Mouse (Mus musculus) liver, adult 2 months (tissue): Measurements from ENCODE around the gene Gm11596. TPM values are rescaled to one million over a fixed set of nuclear protein-coding genes. Genes with fewer than 3 reads are reported as not detected.
"Not testable (repeated sequence)": the region's sequence is repeated elsewhere in the genome, so short reads cannot be mapped to it uniquely, and the experiment has no call there.

Experiments used
- DNase-seq: peaks from one replicate; pipeline ENCODE4 v3.0.0-alpha.2; 2011; ENCODE audit warnings: low read depth, low spot score; ENCODE audit errors: extremely low read depth
- H3K27ac ChIP-seq: fragments of 200-500 bp; replicated peaks from 2 replicates; pipeline ENCODE4 v1.5.1; 2012; ENCODE audit warnings: low read depth, mild to moderate bottlenecking, control low read depth, inconsistent platforms, low read length; ENCODE audit not compliant: insufficient read depth
- H3K27me3 ChIP-seq: fragments of 200-500 bp; 2 replicates; pipeline ENCODE4 v1.6.1; 2012; ENCODE audit warnings: mild to moderate bottlenecking, moderate library complexity, low read length, inconsistent platforms; ENCODE audit not compliant: control insufficient read depth, insufficient read depth
- H3K36me3 ChIP-seq: fragments of 200-500 bp; 2 replicates; pipeline ENCODE4 v1.6.1; 2012; ENCODE audit warnings: low read length, inconsistent platforms; ENCODE audit not compliant: control insufficient read depth, insufficient read depth
- H3K4me1 ChIP-seq: fragments of 200-500 bp; 2 replicates; pipeline ENCODE4 v1.6.1; 2011; ENCODE audit warnings: low read length; ENCODE audit not compliant: control insufficient read depth, insufficient read depth
- H3K4me3 ChIP-seq: fragments of 200-500 bp; 2 replicates; pipeline ENCODE4 v1.5.1; 2011; ENCODE audit warnings: low read depth, mild to moderate bottlenecking, control low read depth, low read length, moderate library complexity; ENCODE audit not compliant: insufficient read depth
- H3K79me2 ChIP-seq: fragments of 200-500 bp; 2 replicates; pipeline ENCODE4 v1.6.1; 2012; ENCODE audit warnings: inconsistent platforms, mild to moderate bottlenecking, low read length, moderate library complexity; ENCODE audit not compliant: control insufficient read depth, insufficient read depth
- H3K9ac ChIP-seq: fragments of 200-500 bp; 2 replicates; pipeline ENCODE4 v1.6.1; 2012; ENCODE audit warnings: low read depth, mild to moderate bottlenecking, control low read depth, inconsistent platforms, low read length
- CTCF ChIP-seq: fragments of 200-500 bp; IDR thresholded peaks from 2 replicates; pipeline ENCODE4 v1.5.1; 2011; ENCODE audit warnings: low read depth, low read length, control low read depth
- POLR2A ChIP-seq: fragments of 200-500 bp; IDR thresholded peaks from 2 replicates; pipeline ENCODE4 v1.6.1; 2011; ENCODE audit warnings: low read length, control low read depth; ENCODE audit not compliant: insufficient read depth; ENCODE audit errors: extremely low read depth
- WGBS: fragments of 180-500 bp; shearing (Covaris S2); methylation state at CpG from one replicate; pipeline ENCODE4 v1.1.7; 2018; 5-methylcytosine and 5-hydroxymethylcytosine counted together
- polyA plus RNA-seq: library from polyadenylated mRNA; depleted of rRNA; stranded (reverse); fragments of >200 nt; gene quantifications from 2 replicates; pipeline ENCODE4 v1.2.3, GENCODE M21; 2012; rRNA removed
- total RNA-seq: library from RNA; depleted of rRNA; stranded (reverse); fragments of >200 nt; gene quantifications from 2 replicates; pipeline ENCODE4 v1.2.3, GENCODE M21; 2014; rRNA removed

The Gm11596 gene
- not detected in 2 replicates for total RNA-seq
- polyA plus RNA-seq = not detected in 2 replicates

GRCm38 (mm10) chr11:99793367-99793766 is at the start of gene Gm11596:
Gm11596 (minus strand) TSS chr11:99793467.
- Histone ChIP-seq H3K4me1 (no peaks in the 10 kb centered on the region), H3K9ac (no peak within 1 kb of the TSS), H3K4me3 (no peak within 1 kb of the TSS), H3K27ac (no peak within 1 kb of the TSS), H3K79me2 (no peaks in the 10 kb centered on the region), H3K27me3 (no peaks in the 10 kb centered on the region), H3K36me3 (no peaks in the 10 kb centered on the region)
- no peak for TF ChIP-seq POLR2A
- TF ChIP-seq CTCF = no peak
- DNase-seq = no peak
- WGBS = 66% methylated on average over 2 of the region's 2 CpGs

DNA sequence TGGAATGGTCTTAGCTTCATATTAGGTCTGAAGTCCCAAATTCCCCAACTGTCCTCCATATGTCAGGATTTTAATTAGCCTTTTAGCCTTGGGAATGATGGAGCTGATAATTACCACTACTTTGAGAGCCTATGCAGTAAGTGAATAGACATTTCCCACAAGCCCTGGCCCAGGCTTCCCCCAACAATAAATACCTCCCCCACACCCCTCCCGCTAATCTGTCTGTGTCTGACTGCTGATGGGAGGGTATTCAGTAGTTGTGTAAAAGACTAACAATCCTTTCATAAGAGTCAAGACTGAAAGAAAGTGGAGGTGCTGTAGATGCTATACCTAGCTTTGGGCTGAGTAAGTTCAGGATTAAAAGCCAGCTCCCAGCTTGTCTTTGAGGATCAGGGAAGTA is 48.9 kb upstream of the Gm11596 start:
- Histone ChIP-seq H3K27ac (no peak overlapping the region), H3K4me3 (no peak overlapping the region), H3K79me2 (no peaks in the 10 kb centered on the region), H3K27me3 (no peaks in the 10 kb centered on the region), H3K4me1 (no peaks in the 10 kb centered on the region), H3K9ac (no peak overlapping the region), H3K36me3 (no peaks in the 10 kb centered on the region)
- 91% methylated on average over 1 of the region's 1 CpGs for WGBS
- TF ChIP-seq CTCF (no peak), POLR2A (no peak)
- no peak for DNase-seq

- Histone ChIP-seq H3K36me3 (no peaks in the 10 kb centered on the region), H3K9ac (no peak within 1 kb of the TSS), H3K79me2 (no peaks in the 10 kb centered on the region), H3K4me3 (no peak within 1 kb of the TSS), H3K27me3 (no peaks in the 10 kb centered on the region), H3K4me1 (no peaks in the 10 kb centered on the region), H3K27ac (no peak within 1 kb of the TSS)
- TF ChIP-seq CTCF (no peak), POLR2A (no peak)
- 74% methylated on average over 1 of the region's 1 CpGs for WGBS
- DNase-seq = no peak
Measured at GRCm38 (mm10) chr11:99837966-99838365, 44.7 kb upstream of the Gm11596 start, which contains the start of gene 2300003K06Rik. 2300003K06Rik (minus strand) TSS chr11:99838066.

DNA sequence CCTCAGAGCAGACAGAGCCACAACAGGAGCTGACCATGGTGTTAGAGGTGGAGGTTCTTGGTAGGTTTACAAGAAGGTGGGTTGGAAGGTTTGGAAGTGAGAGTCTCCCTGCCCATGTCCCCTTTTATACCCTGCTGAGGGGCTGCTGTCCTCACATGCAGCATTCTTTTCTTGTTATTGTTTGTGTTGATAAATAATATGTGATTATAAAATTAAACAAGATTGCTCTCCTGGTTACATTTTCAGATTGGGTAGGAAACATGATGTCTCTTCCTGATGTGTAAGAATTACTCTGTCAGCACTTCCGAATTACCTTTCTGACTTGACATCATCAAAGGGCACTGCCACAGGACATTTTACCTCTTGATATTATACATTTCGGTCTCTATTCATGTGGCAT is 22.3 kb upstream of the Gm11596 start, which contains the start of gene Gm11564:
Gene Gm11564, minus strand, starts transcription at position 101 of the 400 bp plus-strand sequence.
- not testable (repeated sequence) for H3K27me3 ChIP-seq, H3K4me3 ChIP-seq, H3K36me3 ChIP-seq, H3K27ac ChIP-seq, H3K79me2 ChIP-seq, DNase-seq, H3K9ac ChIP-seq, H3K4me1 ChIP-seq
- 83% methylated on average over 2 of the region's 2 CpGs for WGBS

- H3K9ac ChIP-seq, H3K27me3 ChIP-seq, H3K4me3 ChIP-seq, H3K4me1 ChIP-seq, H3K79me2 ChIP-seq, DNase-seq, H3K27ac ChIP-seq, H3K36me3 ChIP-seq: not testable (repeated sequence)
Measured at GRCm38 (mm10) chr11:99809792-99810191, 16.5 kb upstream of the Gm11596 start, which contains the start of gene Krtap4-13. Krtap4-13 (minus strand) TSS chr11:99809892.

- not testable (repeated sequence) for H3K9ac ChIP-seq, H3K4me1 ChIP-seq, DNase-seq, H3K27me3 ChIP-seq, H3K36me3 ChIP-seq, H3K79me2 ChIP-seq, H3K27ac ChIP-seq, H3K4me3 ChIP-seq
- WGBS = no CpG with 5 or more reads among the region's 1 CpGs
Measured at GRCm38 (mm10) chr11:99804346-99804745, 11.1 kb upstream of the Gm11596 start, which contains the start of gene Gm11554. Gm11554 (minus strand) TSS chr11:99804446.

DNA sequence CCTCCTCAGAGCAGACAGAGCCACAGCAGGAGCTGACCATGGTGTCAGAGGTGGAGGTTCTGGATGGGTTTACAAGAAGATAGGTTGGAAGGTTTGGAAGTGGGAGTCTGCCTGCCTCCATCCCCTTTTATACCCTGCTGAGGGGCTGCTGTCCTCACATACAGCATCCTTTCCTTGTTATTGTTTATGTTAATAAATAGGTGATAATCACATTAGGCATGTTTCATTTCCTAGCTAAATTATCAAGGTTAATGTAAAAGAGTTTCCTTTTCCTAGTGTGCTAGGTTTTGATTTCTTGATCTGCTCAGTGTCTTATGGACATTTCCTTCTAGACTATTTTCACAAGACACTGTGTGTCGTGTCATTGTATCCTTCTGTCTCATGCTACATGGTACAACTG is 5.6 kb upstream of the Gm11596 start, which contains the start of gene Gm11569:
Gene Gm11569, minus strand, starts transcription at position 101 of the 400 bp plus-strand sequence.
- H3K27ac ChIP-seq, H3K27me3 ChIP-seq, H3K9ac ChIP-seq, H3K36me3 ChIP-seq, H3K4me3 ChIP-seq, DNase-seq, H3K79me2 ChIP-seq, H3K4me1 ChIP-seq: not testable (repeated sequence)
- whole genome bisulfite sequencing = no CpG with 5 or more reads among the region's 1 CpGs

- not testable (repeated sequence) for H3K4me1 ChIP-seq, H3K27ac ChIP-seq, DNase-seq, H3K79me2 ChIP-seq, H3K9ac ChIP-seq, H3K36me3 ChIP-seq, H3K4me3 ChIP-seq, H3K27me3 ChIP-seq
Measured at GRCm38 (mm10) chr11:99784900-99785299, 8.4 kb downstream of the Gm11596 start, which contains the start of gene Krtap4-9. Krtap4-9 (plus strand) TSS chr11:99785200.
